Mouse (Mus musculus) 3134 (cell line): ENCODE data around the gene Cdkn2aip.
A peak's percentile ranks its signal among the peaks of the same experiment; 100 is the strongest.

Experiments used
- DNase-seq: peaks from one replicate; pipeline ENCODE4 v3.0.0-alpha.2; 2011; ENCODE audit warnings: low spot score; ENCODE audit not compliant: insufficient read length; ENCODE audit errors: extremely low read depth

The Cdkn2aip gene

DNA sequence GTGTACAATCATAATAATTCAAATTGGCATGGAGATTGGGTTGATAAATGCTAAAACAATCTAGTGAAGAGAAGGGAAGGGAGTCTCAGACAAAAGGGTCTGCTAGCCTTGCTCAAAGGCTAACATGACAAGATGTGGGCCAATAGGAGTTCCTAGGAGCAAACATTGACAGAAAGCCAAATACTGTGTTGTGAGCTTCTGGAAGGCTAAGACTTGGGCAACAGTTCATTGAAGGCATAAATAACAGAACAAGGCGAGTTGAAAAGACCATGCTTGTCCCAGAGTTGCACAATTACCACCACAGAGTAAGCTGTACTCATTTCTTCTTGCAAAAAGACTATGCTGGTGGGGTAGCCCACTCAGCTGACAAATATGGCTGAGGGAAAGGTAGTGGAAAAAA, 16.0 kb downstream of the Cdkn2aip start:
- no peak for DNase-seq

DNA sequence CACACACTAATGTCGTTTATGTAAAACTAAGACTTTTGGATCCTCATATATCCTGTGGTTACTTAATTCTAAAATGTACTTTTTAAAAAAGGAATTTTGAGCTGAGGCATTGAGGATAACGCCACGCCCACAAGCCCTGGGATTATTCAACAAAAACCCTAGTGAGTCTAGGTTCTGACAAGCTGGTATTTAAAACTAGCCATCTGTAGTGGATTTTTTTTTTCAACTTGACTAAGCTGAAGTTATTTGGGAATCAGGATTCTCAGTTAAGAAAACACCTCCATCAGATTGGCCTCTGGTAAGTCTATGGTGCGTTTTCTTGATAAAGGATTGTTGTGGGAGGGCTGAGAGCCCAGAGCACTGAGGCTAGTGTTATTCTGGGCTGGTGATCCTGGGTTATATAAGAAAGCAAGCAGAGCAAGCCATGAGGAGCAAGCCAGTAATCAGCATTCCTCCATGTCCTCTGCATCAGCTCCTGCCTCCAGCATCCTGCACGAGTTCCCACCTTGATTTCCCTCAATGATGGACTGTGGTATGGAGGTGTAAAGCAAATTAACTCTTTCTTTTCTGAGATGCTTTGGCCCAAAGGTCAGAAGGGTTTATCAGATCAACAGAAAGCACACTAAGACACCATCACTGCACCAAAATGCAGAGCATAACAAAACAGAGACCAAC, 18.2 kb downstream of the Cdkn2aip start:
- no peak for DNase-seq

DNA sequence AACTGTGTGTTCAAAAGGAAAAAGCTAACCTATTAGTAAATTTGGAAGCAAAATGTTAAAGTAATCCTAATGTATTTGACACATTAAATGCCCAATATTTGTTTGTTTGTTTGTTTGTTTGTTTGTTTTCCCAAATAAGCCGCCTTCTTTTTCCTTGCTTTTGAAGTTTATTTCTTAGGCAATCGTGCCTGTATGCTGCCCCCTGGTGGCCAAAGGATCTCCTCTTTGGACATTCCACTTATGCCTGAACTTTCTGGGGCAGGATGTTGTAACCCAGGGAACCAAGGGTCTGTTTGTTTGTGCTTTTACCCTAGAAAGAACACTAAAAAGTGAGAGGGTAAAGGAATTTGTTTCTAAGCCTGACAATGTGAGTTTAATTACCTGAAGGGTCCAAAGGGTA, 20.6 kb downstream of the Cdkn2aip start:
- no peak for DNase-seq

DNA sequence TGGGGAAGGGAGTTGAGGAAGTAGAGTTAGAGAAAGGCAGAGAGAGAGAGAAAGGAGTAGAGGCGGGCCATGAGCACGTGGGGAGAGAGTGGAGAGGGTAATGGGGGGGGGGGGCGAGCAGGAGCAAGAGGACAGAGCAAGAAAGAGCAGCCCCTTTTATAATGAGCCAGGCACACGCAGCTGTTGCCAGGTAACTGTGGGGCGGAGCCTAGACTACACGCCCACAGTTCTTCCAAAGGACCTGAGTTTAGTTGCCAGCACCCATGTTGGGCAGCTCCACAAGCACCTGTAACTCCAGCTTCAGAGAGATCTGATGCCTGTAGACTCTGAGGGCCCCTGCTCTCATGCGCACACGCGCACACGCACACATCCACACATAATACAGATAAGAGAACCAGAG, 21.9 kb downstream of the Cdkn2aip start:
- no peak for DNase-seq

DNA sequence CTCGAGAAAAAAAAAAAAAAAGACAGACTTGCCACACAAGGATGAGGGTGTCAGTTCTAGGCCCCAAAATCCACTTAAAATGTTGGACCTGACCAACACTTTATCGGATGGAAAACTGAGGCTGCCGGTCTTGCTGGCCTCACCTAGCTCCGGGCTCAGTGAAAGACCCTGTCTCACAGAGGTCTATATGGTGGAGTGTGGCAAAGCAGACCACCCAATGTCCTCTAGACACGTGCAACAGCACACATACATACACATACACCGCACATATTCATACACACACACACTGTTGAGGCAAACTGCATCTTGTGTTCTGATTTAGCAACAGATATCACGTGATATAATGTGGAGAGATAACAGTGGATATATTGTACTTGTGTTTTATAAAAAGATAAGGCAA, 22.4 kb downstream of the Cdkn2aip start:
- DNase-seq, result no peak

DNA sequence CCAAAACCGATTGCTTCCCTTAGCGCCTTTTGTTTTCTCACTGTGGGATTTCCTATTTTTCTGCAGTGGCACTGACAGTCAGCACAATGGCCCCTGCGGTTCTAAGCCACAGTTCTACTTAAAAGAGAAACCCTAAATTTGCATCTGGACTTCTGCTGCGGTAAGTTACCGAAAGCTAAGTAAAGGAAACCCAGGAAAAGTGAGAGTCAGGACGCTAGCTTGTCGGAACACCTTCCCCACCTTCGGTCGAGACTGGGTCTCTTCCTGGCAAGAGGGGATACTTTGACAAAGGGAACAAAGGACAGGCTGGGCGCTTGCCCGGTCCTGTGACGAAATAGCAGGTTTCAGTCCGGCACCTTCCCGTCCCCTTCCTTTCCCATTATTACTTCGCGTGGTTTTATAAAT, 23.1 kb downstream of the Cdkn2aip start:
- DNase-seq, result no peak

DNA sequence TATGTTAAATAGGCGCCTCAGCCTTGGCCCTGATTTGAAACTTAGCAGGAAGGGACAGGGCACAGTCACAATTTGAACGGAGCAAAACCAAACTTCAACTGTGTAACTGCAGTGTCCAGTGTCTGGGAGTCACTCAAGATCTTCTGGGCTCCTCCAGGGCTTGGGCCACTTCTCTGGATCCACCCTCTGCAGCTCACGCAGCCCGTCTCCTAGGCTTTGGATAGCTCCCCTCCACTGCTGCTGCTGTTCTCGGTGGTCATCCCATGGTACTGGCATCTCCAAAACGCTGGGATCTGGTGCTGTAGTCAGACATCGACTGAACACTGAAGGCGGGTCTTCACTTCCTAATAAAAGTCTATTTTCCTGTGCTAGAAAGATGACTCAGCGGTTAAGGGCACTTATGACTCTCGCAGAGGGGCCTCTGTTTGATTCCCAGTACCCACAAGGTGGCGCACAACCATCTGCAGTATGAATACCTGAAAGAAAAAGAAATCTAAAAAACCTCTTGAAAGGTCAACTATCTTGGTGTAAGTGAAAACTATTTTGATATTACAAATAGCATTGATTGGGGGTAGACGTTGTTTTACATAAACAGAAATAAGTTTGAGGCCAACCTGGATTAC, 23.9 kb downstream of the Cdkn2aip start:
- no peak for DNase-seq

DNA sequence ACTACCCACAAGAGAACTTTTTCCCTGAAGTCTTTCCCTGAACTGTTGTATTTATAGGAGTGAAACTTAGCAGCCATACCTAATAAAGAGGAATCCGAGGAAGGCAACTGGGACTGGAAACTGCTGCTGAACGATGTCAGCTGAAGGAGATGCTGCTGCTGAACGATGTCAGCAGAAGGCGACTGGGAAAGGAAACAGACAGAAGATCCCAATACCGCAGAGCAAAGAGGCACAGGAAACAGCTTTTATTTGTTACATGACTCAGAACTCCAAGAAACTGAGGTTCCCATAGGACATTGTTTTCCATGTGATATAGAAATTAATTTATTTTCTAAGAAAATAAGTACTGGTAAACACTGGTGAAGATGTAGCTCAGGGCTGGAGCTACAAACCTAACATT, 29.3 kb downstream of the Cdkn2aip start:
- no peak for DNase-seq

DNA sequence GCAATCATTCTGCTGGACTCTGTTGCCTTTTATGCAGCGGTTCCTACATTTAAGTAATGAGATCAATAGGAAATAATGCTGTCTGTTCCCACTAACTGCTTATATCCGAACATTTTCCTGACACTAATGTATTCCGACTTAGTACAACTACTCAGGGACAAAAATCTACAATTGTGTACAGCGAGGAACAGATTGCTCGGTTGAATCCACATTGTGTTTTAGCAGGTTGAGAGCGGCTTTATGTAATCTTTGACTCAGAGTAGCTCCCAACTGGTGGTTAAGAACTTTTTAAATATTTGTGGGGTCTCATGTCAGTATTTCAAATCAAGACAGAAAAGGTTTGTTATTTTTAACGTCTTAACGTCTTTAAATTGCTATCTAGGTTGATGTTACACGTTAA, 29.7 kb downstream of the Cdkn2aip start:
- no peak for DNase-seq

DNA sequence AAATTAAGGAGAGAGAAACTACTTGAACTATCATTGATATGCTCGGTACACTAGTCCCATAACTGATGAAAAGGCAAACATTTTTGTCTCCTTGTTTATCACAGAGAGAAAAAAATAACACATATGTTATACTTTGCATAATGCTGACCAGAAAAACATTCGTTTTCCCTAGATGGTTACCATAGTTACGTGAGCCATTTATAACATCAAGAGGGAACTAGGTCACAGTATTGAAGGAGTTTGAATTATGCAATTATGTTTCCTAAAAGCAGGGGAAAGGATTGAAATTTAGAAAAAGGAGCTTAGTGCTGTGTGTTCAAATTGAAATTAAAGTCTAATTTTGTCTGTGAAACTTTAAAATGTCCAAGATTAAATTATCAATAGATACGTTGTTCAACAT, 33.4 kb downstream of the Cdkn2aip start:
- DNase-seq, result no peak

DNA sequence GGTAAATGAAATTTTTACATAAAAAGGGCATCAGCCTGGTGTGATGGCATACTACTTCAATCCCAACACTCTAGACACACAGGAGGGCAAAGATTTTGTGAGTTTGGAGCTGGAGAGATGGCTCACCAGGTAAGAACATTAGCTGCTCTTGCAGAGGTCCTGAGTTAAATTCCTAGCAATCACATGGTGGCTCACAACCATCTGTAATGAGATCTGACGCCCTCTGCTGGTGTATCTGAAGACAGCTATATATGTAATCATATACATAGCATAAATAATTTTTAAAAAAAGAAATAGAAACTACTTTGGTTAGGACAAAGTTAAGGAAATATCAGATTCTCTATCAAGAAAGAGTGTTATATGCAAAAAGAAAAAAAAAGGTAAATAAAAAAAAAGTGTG, 34.1 kb downstream of the Cdkn2aip start:
- DNase-seq, result no peak

DNA sequence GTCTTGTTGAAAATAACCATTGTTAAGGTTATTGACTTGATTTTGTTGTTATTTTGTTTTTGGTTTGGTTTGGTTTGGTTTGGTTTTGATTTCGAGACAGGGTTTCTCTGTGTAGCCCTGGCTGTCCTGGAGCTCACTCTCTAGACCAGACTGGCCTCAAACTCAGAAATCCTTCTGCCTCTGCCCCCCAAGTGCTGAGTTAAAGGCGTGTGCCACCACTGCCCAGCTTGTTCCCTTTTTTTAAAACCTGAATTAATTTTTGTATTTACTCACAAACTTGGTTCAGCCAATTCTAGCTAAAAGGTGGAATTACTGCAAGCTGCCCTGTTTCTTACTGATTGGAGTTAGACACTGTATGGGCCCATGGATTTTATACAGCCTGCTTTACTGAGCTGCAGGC, 37.1 kb downstream of the Cdkn2aip start:
- no peak for DNase-seq

DNA sequence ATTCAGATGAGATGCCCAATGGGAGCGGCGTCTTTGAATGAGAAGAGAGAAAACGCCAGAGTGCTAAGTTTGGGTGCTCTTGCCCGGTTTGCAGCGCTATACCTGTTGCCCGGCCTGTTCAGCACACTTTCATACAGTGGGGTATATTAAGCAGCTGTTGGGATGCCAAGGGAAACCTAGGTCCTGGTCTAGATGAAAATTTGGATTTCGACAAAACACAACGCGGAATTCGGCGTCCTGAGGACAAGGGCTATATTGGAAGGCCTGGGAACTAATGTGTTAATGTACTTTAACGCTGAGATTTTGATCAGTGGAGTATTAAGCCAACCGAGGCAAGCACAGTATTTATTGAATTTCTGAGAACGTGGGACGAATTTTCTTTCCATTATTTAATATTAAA, 37.5 kb downstream of the Cdkn2aip start:
- peak; percentile 28 for DNase-seq

DNA sequence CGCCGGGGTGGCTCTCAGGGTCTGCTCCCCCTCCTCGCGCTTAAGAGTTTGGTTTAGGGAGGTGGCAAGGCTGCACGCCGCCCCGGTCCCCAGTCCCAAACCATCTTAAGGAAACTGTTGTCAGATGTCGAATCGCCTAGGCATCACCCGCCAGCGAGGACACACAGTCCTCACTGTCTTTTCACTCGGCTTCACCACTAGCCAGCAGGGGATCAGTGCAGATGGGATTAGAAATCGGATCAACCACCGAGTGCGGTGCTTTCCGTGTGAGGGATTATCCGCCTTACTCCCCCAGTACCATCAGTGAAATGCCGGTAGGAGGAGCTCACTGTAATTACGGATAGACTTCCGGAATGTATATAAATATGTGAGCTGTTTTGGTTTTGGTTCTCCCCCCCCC, 37.9 kb downstream of the Cdkn2aip start:
- no peak for DNase-seq

DNA sequence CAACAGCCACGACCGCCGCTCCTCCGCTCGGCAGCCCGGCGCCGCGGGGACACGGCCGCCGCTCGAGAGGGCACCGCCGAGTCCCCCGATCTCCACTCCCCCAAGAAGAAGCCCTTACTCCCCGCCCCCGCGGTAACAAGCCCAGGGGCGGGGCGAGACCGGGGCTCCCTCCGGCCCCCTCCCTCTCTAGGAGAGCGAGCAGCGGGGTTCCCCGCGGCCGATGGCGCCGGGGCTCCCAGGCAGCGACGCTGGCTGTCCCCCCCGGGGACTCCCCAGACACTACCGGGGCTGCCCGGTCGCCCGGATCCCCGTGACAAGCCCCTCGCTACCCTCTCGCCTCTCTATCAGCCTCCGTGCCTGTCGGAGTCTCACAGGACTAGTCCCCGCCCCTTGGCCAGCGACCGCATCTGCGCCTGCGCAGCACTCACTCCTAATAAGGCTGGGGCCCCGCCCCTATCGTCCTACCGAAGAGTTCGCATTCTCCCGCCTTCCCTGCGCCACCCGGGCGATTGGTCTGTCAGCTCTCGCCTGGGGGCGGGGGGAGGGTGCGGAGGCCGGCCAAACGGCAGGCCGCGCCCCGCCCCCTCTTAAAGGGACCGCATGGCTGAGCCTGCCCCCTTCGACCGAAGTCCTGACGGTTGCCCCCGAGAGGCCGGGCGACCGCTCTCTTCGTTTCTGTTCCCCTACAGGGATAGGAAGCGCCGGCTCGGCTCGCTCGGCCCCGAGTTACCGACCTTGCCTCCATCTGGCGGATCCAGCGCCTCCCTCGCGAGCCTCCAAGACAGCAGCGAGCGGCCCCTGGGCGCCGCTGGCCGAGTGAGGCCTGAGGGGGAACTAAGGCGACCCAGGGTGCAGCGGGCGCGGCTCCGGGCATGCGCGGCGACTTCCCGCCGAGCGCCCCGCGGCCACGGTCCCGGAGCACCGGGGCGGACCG, 38.7 kb downstream of the Cdkn2aip start, which contains the start of gene Ing2:
TSS of gene Ing2 (minus strand) at position 780 of the 934 bp plus-strand sequence.
- DNase-seq, result peak; percentile 99

DNA sequence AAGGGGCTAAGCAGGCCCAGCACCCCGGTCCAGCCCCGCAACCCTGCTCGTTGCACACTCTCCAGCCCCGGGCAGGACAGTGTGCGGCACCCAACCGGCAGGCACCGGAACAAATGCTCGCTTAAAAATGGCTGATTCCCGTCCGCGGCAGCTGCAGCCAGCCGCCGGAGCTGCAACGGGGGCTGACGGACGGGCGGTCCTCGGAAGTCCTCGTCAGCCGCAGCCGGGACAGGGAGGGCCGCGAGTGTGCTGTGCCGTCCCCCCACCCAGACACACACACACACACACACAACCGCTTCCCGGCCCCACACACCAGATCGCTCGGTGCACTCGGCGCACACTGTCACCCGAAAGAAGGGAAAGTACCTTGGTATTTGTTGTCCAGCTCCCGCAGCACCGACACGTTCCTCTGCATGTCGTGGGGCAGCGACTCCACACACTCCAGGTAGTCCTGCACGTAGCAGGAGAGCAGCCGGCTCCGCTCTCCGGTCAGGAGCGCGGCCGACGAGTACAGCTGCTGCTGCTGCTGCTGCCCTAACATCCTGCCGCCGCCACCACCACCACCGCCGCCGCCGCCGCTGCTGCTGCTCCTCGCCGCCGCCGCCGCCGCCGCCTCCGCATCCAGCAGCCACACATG, 39.5 kb downstream of the Cdkn2aip start:
- DNase-seq, result peak; percentile 72

DNA sequence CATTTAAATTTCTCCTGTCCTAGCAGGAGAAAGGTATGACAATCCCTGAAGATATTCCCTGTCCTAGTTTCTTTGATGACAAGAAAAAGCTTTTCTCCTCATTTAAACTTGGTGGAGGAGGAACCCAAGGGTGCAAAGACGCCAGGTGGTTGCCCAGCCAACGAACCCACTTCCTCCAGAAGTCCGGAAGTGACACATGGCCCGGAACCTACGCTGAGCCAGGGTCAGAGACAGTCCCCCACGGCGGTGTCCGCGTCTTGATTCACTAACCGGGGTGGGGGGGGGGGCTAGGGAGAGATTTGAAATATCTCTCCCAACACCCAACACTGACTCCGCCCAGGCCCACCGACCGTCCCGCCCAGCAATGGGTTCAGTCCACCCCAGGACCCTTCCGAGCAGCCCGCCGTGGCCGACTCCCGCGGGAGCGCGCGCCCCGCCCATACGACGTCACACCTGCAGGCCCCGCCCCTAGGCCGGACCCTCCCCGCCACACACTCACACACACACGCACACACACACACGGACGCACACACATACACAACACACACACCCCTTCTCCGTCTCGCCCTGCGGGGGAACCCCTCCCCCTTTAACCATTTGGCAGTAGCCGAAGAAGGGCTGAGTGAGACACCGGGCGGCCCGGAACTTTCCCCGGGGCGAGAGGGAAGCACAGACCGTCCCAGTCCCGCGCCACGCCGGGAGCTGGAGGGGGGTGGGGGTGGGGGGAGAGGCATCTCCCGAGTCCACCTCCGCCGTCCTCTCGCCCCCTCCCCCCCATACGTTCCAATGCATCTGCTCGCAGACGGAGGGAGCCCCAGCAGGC, 40.2 kb downstream of the Cdkn2aip start:
- peak; percentile 88 for DNase-seq

DNA sequence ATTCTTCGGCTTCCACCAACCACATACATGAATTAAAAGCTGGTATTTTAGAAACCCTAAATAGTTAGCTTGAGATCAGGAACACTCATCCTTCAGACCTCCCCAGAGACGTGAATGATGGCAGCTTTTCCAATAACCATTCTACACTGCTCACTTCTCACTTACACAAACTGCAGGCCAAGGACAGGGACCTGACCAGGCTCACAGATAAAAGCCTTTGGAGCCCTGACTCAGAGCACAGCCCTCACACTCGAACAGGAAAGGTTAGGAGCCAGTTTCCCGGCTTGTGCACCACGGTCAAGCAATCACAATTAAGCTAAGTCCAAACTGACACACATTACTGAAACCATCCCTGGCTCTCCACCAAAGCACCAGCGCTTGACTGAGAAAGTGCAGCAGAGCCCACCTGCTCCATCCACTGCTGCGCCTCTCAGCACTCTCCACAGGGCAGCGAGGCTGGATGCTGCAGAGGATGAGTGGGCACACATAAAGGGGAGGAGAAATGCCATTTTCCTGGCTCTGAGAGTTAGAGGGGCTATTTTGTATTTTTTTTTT, 49.4 kb downstream of the Cdkn2aip start:
- DNase-seq, result no peak

DNA sequence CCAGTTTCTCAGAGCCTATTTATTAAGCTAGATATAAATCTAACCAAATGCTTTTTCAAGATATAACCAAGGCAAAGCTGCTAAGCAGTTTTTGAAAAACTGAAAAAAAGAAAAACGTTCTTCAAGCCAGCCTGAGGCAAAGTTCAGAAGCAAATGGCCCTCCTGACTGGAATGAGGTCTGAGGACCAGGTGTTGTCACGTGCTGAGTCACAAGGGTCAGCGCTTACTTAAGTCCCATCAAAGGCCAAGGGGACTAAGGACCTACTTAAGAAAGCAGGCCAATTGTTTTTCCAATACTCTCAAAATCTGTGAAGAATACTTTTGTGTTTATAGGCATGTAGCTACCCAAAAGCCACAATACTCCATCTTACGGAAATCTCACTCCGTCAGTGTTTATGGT, 50.5 kb downstream of the Cdkn2aip start:
- no peak for DNase-seq

DNA sequence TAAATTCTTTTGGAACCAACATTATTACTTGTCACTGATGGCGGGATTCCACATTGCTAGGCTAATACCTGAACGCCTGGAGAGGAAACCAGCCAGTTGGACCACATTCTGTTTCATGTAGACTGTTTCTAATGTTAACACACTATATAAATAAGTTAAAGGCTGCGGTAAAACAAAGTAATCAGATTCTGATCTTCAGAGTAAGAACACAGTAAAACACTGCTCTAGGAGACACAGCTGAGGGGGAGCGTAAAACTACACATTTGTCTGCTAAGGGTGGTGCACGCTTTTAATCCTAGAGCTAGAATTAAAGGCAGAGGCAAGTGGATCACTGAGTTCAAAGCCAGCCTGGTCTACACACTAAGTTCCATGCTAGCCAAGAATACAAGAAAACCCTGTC, 51.0 kb downstream of the Cdkn2aip start:
- DNase-seq, result no peak
